Mouse (Mus musculus) right cerebral cortex, postnatal 10 days (tissue): ENCODE data around the gene Nos3.
"Not testable (repeated sequence)": the region's sequence is repeated elsewhere in the genome, so short reads cannot be mapped to it uniquely, and the experiment has no call there.

ENCODE experiments used
- DNase-seq, 2 experiments: peaks; one replicate each; pipeline ENCODE4 v3.0.0; 2021; ENCODE audit warnings: low spot score in 2 of 2

Gene Nos3

GRCm38 (mm10) chr5:24374666-24375328 is 10.2 kb downstream of the Nos3 start:
- DNase-seq, result no peak

DNA sequence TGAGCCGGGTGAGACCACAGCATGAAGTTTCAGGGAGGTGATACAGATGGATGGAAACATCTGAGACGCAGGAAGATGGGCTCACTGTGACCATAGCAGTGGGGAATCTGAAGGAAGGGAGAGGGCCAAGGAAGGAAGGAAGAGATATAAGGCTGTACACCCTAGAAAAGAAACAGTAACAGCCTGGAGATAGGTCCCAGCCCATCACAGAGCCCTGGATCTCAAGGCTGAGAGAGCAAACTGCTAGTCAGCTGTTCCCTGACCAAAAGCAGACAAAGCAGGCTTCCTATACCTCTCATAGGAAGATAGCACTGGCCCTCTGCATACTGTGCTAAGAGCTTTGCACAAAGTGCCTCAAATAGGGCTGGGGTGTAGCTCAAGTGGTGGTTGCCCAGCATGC is 14.1 kb downstream of the Nos3 start:
- DNase-seq, result no peak

- DNase-seq, result no peak
Observed at GRCm38 (mm10) chr5:24379501-24379900, 14.9 kb downstream of the Nos3 start.

- DNase-seq, result no peak
Observed at GRCm38 (mm10) chr5:24380499-24380898, 15.9 kb downstream of the Nos3 start.

- no peak for DNase-seq
Observed at GRCm38 (mm10) chr5:24381486-24381885, 16.9 kb downstream of the Nos3 start.

GRCm38 (mm10) chr5:24381988-24382387 is 17.4 kb downstream of the Nos3 start:
- DNase-seq, result no peak

- DNase-seq, result peak; percentile 95
Observed at GRCm38 (mm10) chr5:24383026-24383859, 18.6 kb downstream of the Nos3 start.

DNA sequence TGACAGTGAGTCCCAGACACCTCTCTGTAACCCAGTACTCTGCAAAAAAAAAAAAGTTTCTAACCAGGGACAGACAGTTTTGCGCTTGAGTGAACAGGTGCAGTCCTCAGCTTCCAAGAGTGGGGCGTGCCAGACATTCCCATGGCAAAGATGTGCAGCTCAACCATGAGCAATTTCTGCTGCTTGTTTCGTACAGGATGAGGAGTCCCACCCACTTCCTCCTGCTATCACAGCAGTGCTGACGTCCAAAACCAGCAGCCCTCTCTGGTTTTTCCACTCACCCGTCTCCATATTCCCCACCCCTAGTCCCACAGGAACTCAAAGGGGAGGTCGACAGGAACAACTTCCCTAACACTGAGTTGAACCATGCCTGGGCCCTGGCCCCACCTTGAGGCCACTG is 19.8 kb downstream of the Nos3 start:
- DNase-seq, result peak in 1 of 2 experiments; percentile 62

- no peak for DNase-seq
Observed at GRCm38 (mm10) chr5:24385374-24385773, 20.8 kb downstream of the Nos3 start.

DNA sequence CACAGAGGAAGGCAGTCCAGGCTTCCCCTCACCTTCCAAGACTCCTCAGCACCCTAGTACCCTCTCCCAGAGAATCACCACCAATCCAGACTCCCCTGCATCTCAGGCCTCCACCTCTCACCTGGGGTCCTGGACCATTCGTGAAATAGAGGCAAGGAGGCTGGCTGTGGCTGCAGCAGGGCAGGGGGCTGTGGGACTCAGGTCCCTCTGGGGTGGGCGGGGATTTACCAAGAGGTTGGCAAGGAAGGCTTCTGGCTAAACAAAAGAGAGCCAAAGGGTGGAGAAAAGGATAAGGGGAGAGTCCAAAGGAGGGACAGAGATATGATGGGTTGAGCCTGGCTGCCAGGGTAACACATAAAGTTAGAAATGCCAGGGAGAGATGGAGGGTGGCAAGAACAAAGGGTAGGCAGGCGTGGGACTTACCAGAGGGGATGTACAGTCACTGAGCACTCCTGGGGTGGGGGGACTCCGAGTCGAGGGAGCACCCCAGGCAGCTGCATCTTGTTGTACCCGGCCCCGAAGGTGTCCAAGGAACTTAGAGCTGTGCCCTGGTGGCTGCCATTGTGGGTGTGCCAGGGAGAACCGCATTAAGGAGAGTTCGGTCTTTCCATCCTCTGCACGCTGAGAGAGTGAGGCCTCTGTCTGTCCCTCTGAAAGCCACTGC is 21.4 kb downstream of the Nos3 start:
- no peak for DNase-seq

GRCm38 (mm10) chr5:24387264-24388241 is 22.9 kb downstream of the Nos3 start:
- peak; percentile 84 to 88 for DNase-seq

- DNase-seq, result no peak
Observed at GRCm38 (mm10) chr5:24388246-24388915, 23.8 kb downstream of the Nos3 start.

GRCm38 (mm10) chr5:24389011-24389657 is 24.5 kb downstream of the Nos3 start:
- no peak for DNase-seq

DNA sequence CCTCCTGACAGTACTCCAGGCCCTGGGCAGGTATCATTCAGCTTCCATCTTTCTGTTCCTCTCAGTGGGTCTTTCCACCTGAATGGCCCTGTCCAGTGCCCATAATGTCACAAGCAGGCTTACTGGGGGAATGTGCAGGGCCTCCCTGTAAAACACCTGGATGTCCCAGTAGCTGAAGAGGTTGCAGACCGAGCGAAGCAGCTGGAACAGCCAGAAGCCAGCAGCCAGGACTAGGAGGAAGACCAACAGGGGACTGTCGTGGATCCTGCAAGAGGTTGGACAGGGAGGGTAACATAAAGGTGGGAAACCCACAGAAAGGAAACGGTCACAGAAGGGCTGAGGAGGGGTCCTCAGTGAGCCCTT is 25.0 kb downstream of the Nos3 start:
- no peak for DNase-seq

GRCm38 (mm10) chr5:24391864-24392263 is 27.3 kb downstream of the Nos3 start, which contains the start of gene Atg9b:
Atg9b (minus strand) TSS chr5:24392143.
- DNase-seq, result no peak

DNA sequence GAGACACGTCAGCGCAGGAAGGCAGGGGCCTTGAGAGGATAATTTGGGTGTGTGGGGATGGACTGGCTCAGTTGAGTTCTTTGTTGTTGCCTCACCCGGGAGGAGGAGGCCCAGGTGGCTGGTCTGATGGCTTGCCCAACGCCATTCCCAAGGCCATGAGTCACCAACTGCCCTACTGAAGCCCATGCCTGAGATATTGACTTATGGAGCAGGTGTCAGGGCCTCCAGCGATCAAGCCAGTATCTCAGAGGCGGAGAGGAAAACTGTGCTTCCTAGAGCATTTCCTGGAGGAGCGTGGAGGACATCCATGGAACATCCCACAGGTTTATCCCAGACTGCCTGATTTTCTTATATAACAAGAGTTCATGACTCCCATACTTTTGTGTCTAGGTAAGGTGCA is 28.1 kb downstream of the Nos3 start:
- DNase-seq, result no peak

- peak; percentile 85 to 88 for DNase-seq
Observed at GRCm38 (mm10) chr5:24393392-24393997, 28.9 kb downstream of the Nos3 start, which contains the start of gene Abcb8. Abcb8 (plus strand) TSS chr5:24393663.

GRCm38 (mm10) chr5:24394165-24394894 is 29.7 kb downstream of the Nos3 start:
- peak; percentile 97 to 98 for DNase-seq

DNA sequence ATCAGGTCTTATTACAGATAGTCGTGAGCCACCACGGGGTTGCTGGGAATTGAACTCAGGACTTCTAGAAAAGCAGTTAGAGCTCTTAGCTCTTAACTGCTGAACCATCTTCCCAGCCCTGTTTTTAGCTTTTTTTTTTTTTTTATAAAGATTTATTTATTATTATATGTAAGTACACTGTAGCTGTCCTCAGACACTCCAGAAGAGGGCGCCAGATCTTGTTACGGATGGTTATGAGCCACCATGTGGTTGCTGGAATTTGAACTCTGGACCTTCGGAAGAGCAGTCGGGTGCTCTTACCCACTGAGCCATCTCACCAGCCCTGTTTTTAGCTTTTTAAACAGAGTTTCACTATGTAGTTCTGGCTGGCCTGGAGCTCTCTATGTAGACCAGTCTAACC is 31.6 kb downstream of the Nos3 start:
- not testable (repeated sequence) for DNase-seq
